Mouse (Mus musculus): ENCODE results near the gene Gm31371. TPM values are rescaled to one million over a fixed set of nuclear protein-coding genes. Genes with fewer than 3 reads are reported as not detected.
"Not testable (repeated sequence)": the region's sequence is repeated elsewhere in the genome, so short reads cannot be mapped to it uniquely, and the experiment has no call there.

The Gm31371 gene
- 0.11 TPM in 1 of 2 replicates, not detected in the other for polyA plus RNA-seq (2014; fragmentation: Nextera tagmentation; extraction: Ambion mirVana)

DNA sequence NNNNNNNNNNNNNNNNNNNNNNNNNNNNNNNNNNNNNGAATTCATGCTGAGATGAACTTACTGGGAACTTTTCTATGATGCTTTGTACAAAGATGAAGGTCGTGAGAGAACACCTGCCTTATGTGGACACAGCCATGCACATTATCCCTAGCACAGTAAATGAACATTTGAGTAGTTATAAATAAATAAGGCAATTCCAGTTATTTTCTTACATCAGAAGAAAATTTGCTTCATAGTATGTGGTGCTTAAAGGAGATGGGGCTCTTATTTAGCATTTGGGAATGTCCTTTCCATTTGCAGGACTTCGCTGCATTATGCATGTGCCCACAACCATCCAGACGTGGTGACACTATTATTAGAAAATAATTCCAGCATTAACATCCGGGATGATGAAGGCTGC, at the start of gene Gm31371:
Gm31371 (plus strand) TSS at position 301 of the 400 bp plus-strand sequence.
- not testable (repeated sequence) for H3K27ac ChIP-seq (ENCODE audit: low read depth, low read length); H3K9ac ChIP-seq (ENCODE audit: low read depth, low read length); ATAC-seq (replicated peaks; ENCODE audit: insufficient number of reproducible peaks, low FRiP score, low TSS enrichment); H3K4me3 ChIP-seq (ENCODE audit: low read depth, low read length); H3K4me2 ChIP-seq; H3K4me1 ChIP-seq (ENCODE audit: control insufficient read depth, insufficient read depth, low read length); H3K36me3 ChIP-seq (ENCODE audit: control insufficient read depth, insufficient read depth, low read length); H3K9me3 ChIP-seq (replicated peaks; ENCODE audit: control insufficient read depth, low read length); H3K27me3 ChIP-seq (ENCODE audit: control insufficient read depth, insufficient read depth, low read length)
- 58% methylated on average over 2 of the region's 4 CpGs for WGBS (ENCODE audit: insufficient replicate concordance)

- not testable (repeated sequence) for H3K36me3 ChIP-seq (ENCODE audit: control insufficient read depth, insufficient read depth, low read length); H3K4me2 ChIP-seq; H3K4me3 ChIP-seq (ENCODE audit: low read depth, low read length); H3K27ac ChIP-seq (ENCODE audit: low read depth, low read length); H3K27me3 ChIP-seq (ENCODE audit: control insufficient read depth, insufficient read depth, low read length); H3K4me1 ChIP-seq (ENCODE audit: control insufficient read depth, insufficient read depth, low read length); ATAC-seq (replicated peaks; ENCODE audit: insufficient number of reproducible peaks, low FRiP score, low TSS enrichment); H3K9ac ChIP-seq (ENCODE audit: low read depth, low read length); H3K9me3 ChIP-seq (replicated peaks; ENCODE audit: control insufficient read depth, low read length)
- WGBS (ENCODE audit: insufficient replicate concordance) = 81% methylated on average over 7 of the region's 8 CpGs
Measured at GRCm38 (mm10) chr8:19906425-19907055, 3.3 kb downstream of the Gm31371 start.

GRCm38 (mm10) chr8:19908841-19909321, 5.7 kb downstream of the Gm31371 start:
- not testable (repeated sequence) for H3K4me1 ChIP-seq (ENCODE audit: control insufficient read depth, insufficient read depth, low read length); H3K27ac ChIP-seq (ENCODE audit: low read depth, low read length); H3K9me3 ChIP-seq (replicated peaks; ENCODE audit: control insufficient read depth, low read length); H3K27me3 ChIP-seq (ENCODE audit: control insufficient read depth, insufficient read depth, low read length); H3K4me3 ChIP-seq (ENCODE audit: low read depth, low read length); H3K9ac ChIP-seq (ENCODE audit: low read depth, low read length); H3K36me3 ChIP-seq (ENCODE audit: control insufficient read depth, insufficient read depth, low read length); H3K4me2 ChIP-seq; ATAC-seq (replicated peaks; ENCODE audit: insufficient number of reproducible peaks, low FRiP score, low TSS enrichment)
- WGBS (ENCODE audit: insufficient replicate concordance) = 73% methylated on average over 4 of the region's 6 CpGs

GRCm38 (mm10) chr8:19919086-19919485, 15.9 kb downstream of the Gm31371 start:
- H3K4me3 ChIP-seq (ENCODE audit: low read depth, low read length); H3K27ac ChIP-seq (ENCODE audit: low read depth, low read length); H3K4me2 ChIP-seq; H3K27me3 ChIP-seq (ENCODE audit: control insufficient read depth, insufficient read depth, low read length); H3K9ac ChIP-seq (ENCODE audit: low read depth, low read length); ATAC-seq (replicated peaks; ENCODE audit: insufficient number of reproducible peaks, low FRiP score, low TSS enrichment); H3K9me3 ChIP-seq (replicated peaks; ENCODE audit: control insufficient read depth, low read length); H3K36me3 ChIP-seq (ENCODE audit: control insufficient read depth, insufficient read depth, low read length); H3K4me1 ChIP-seq (ENCODE audit: control insufficient read depth, insufficient read depth, low read length): not testable (repeated sequence)
- 68% methylated on average over 2 of the region's 3 CpGs for WGBS (ENCODE audit: insufficient replicate concordance)

DNA sequence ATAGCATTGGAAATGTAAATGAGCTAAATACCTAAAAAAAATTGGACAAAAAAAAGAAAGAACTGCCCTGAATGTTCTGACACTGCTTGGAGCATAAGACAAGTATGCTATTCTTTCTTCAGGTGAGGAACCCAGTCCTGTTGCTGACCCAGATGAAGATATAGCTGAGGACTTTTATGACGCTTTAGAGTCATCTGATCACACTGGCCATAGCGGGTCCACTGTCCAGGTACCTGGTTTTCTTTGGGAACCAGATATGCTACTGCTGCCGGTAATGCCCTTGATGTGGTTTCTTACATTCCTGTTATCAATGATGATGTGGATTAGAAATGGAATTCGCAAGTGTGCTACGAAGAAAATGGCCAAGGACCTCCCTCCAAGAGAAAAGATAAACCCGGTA, 31.1 kb downstream of the Gm31371 start:
- H3K9ac ChIP-seq (ENCODE audit: low read depth, low read length); H3K4me1 ChIP-seq (ENCODE audit: control insufficient read depth, insufficient read depth, low read length); ATAC-seq (replicated peaks; ENCODE audit: insufficient number of reproducible peaks, low FRiP score, low TSS enrichment); H3K4me3 ChIP-seq (ENCODE audit: low read depth, low read length); H3K27me3 ChIP-seq (ENCODE audit: control insufficient read depth, insufficient read depth, low read length); H3K36me3 ChIP-seq (ENCODE audit: control insufficient read depth, insufficient read depth, low read length); H3K27ac ChIP-seq (ENCODE audit: low read depth, low read length); H3K9me3 ChIP-seq (replicated peaks; ENCODE audit: control insufficient read depth, low read length); H3K4me2 ChIP-seq: not testable (repeated sequence)
- WGBS (ENCODE audit: insufficient replicate concordance) = no CpG with 5 or more reads among the region's 6 CpGs

- not testable (repeated sequence) for H3K4me1 ChIP-seq (ENCODE audit: control insufficient read depth, insufficient read depth, low read length); H3K9me3 ChIP-seq (replicated peaks; ENCODE audit: control insufficient read depth, low read length); H3K27me3 ChIP-seq (ENCODE audit: control insufficient read depth, insufficient read depth, low read length); H3K4me3 ChIP-seq (ENCODE audit: low read depth, low read length); H3K4me2 ChIP-seq; ATAC-seq (replicated peaks; ENCODE audit: insufficient number of reproducible peaks, low FRiP score, low TSS enrichment); H3K27ac ChIP-seq (ENCODE audit: low read depth, low read length); H3K9ac ChIP-seq (ENCODE audit: low read depth, low read length); H3K36me3 ChIP-seq (ENCODE audit: control insufficient read depth, insufficient read depth, low read length)
- WGBS (ENCODE audit: insufficient replicate concordance) = 50% methylated on average over 1 of the region's 2 CpGs
Measured at GRCm38 (mm10) chr8:19935541-19936030, 32.4 kb downstream of the Gm31371 start.

DNA sequence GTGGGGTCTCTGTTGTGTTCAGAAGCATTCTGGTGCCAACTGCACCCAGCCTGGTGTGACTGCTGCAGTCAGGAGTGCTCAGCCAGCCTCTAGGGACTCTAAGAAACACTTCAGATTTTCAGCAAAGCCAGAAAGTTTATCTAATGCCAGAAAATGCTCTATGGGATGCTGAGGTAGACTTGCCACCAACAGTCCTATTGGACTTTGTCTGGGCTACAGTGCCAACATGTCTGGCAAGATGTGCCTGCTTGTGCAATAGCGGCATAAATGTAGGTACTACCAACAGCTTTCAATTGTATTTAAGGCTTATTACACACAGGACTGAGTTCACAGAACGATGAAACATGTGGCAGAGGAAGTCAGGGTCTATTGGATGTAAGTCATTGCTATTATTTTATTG, 57.7 kb downstream of the Gm31371 start:
- Histone ChIP-seq H3K36me3 (ENCODE audit: control insufficient read depth, insufficient read depth, low read length) (no peaks in the 10 kb centered on the region), H3K9me3 (replicated peaks; ENCODE audit: control insufficient read depth, low read length) (0 out of 2 replicates have a peak, but pooled peaks cover 3% of the 10 kb centered on the region), H3K4me3 (ENCODE audit: low read depth, low read length) (no peak overlapping the region), H3K4me1 (ENCODE audit: control insufficient read depth, insufficient read depth, low read length) (no peaks in the 10 kb centered on the region), H3K9ac (ENCODE audit: low read depth, low read length) (no peak overlapping the region), H3K4me2 (no peak overlapping the region), H3K27ac (ENCODE audit: low read depth, low read length) (no peak overlapping the region), H3K27me3 (ENCODE audit: control insufficient read depth, insufficient read depth, low read length) (no peaks in the 10 kb centered on the region)
- ATAC-seq (replicated peaks; ENCODE audit: insufficient number of reproducible peaks, low FRiP score, low TSS enrichment) = no peak
- WGBS (ENCODE audit: insufficient replicate concordance) = 72% methylated on average over 2 of the region's 2 CpGs

- H3K36me3 ChIP-seq (ENCODE audit: control insufficient read depth, insufficient read depth, low read length); H3K27ac ChIP-seq (ENCODE audit: low read depth, low read length); H3K4me3 ChIP-seq (ENCODE audit: low read depth, low read length); H3K4me2 ChIP-seq; H3K4me1 ChIP-seq (ENCODE audit: control insufficient read depth, insufficient read depth, low read length); ATAC-seq (replicated peaks; ENCODE audit: insufficient number of reproducible peaks, low FRiP score, low TSS enrichment); H3K9me3 ChIP-seq (replicated peaks; ENCODE audit: control insufficient read depth, low read length); H3K27me3 ChIP-seq (ENCODE audit: control insufficient read depth, insufficient read depth, low read length); H3K9ac ChIP-seq (ENCODE audit: low read depth, low read length): not testable (repeated sequence)
- 76% methylated on average over 2 of the region's 2 CpGs for WGBS (ENCODE audit: insufficient replicate concordance)
Measured at GRCm38 (mm10) chr8:19963766-19964165, 60.6 kb downstream of the Gm31371 start.

GRCm38 (mm10) chr8:19968151-19968550, 65.0 kb downstream of the Gm31371 start:
- H3K4me3 ChIP-seq (ENCODE audit: low read depth, low read length); H3K27ac ChIP-seq (ENCODE audit: low read depth, low read length); H3K36me3 ChIP-seq (ENCODE audit: control insufficient read depth, insufficient read depth, low read length); H3K9ac ChIP-seq (ENCODE audit: low read depth, low read length); H3K4me1 ChIP-seq (ENCODE audit: control insufficient read depth, insufficient read depth, low read length); H3K4me2 ChIP-seq; ATAC-seq (replicated peaks; ENCODE audit: insufficient number of reproducible peaks, low FRiP score, low TSS enrichment); H3K9me3 ChIP-seq (replicated peaks; ENCODE audit: control insufficient read depth, low read length); H3K27me3 ChIP-seq (ENCODE audit: control insufficient read depth, insufficient read depth, low read length): not testable (repeated sequence)
- WGBS (ENCODE audit: insufficient replicate concordance) = 47% methylated on average over 2 of the region's 2 CpGs

Measured in heart, embryonic 11.5 days (tissue).